Mouse (Mus musculus) G1E (cell line): ENCODE measurements at regions not wholly inside any gene's neighbourhood (a gene's known extent, or its start where the extent isn't known, plus 50 kb on each side); places are given as distances from the start of the nearest gene placed in this dataset.

Experiments
- ATAC-seq: 2 replicates; pipeline ENCODE4 v1.8.0; 2016; ENCODE audit warnings: mild to moderate bottlenecking; ENCODE audit not compliant: insufficient number of reproducible peaks, poor library complexity, low FRiP score, severe bottlenecking; ENCODE audit errors: extremely low read depth
- DNase-seq: peaks from one replicate; pipeline ENCODE4 v3.0.0; 2012; ENCODE audit warnings: low spot score
- H3K27me3 ChIP-seq: 2 replicates; pipeline ENCODE4 v1.6.1; 2012; ENCODE audit warnings: mild to moderate bottlenecking, low read length, inconsistent platforms; ENCODE audit not compliant: insufficient read depth
- H3K36me3 ChIP-seq: replicated peaks from 2 replicates; pipeline ENCODE3; 2012; ENCODE audit warnings: mild to moderate bottlenecking, inconsistent platforms
- H3K4me1 ChIP-seq: 2 replicates; pipeline ENCODE4 v1.6.1; 2012; ENCODE audit warnings: low read depth, low read length, inconsistent platforms, mixed read lengths; ENCODE audit not compliant: insufficient read depth
- H3K4me3 ChIP-seq: 2 replicates; pipeline ENCODE4 v1.5.1; 2012; ENCODE audit warnings: low read depth, mild to moderate bottlenecking, inconsistent platforms, low read length, moderate library complexity, mixed read lengths
- H3K9me3 ChIP-seq: replicated peaks from 2 replicates; pipeline ENCODE4 v1.6.1; 2012; ENCODE audit warnings: inconsistent platforms
- CTCF ChIP-seq: IDR thresholded peaks from 2 replicates; pipeline ENCODE4 v1.5.1; 2012; ENCODE audit warnings: low read depth, low read length, inconsistent platforms, mixed read lengths
- GATA1 ChIP-seq: IDR thresholded peaks from 2 replicates; pipeline ENCODE4 v1.6.1; 2012; ENCODE audit warnings: borderline replicate concordance, low read length, inconsistent platforms, mixed read lengths
- GATA2 ChIP-seq: IDR thresholded peaks from 2 replicates; pipeline ENCODE4 v1.6.1; 2012; ENCODE audit warnings: low read depth, low read length, inconsistent platforms, borderline replicate concordance
- POLR2AphosphoS5 ChIP-seq: IDR thresholded peaks from 2 replicates; pipeline ENCODE4 v1.6.1; 2012; ENCODE audit warnings: low read depth, low read length, inconsistent platforms; ENCODE audit not compliant: insufficient replicate concordance
- TAL1 ChIP-seq: conservative IDR thresholded peaks from 2 replicates; pipeline ENCODE4 v1.6.1; 2012; ENCODE audit warnings: low read depth, low read length, inconsistent platforms, mixed read lengths

GRCm38 (mm10) chr7:136016918-136017317 is 300.8 kb upstream of the Mki67 start:
- ATAC-seq (no peak), DNase-seq (no peak)
- Histone ChIP-seq H3K27me3 (no peaks in the 10 kb centered on the region), H3K4me1 (no peaks in the 10 kb centered on the region), H3K36me3 (no peaks in the 10 kb centered on the region), H3K4me3 (no peak overlapping the region), H3K9me3 (peaks cover 83% of the 10 kb centered on the region)
- TF ChIP-seq GATA1: no peak
- TF ChIP-seq POLR2AphosphoS5: no peak

DNA sequence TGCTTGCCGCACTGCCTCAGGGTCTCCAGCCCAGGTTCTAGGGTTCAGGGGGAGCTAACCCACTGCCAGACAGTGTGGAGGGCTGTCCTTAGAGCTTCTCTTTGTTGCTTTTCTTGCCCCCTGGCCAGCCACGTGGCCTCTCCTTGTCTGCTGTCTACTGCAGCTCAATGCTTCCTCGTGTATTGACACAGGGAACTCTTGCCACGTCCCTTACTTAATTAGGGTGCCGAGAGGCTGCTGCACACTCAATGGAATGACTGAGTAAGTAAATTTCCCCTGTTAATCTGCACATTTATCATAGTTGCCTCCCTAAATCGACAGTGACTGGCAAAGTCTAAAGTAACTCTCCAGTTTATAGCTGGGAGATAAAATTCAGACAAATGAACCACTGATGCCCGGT is 304.4 kb upstream of the Mki67 start:
- ATAC-seq (no peak), DNase-seq (no peak)
- H3K4me3 ChIP-seq: no peak overlapping the region
- no peak for TF ChIP-seq GATA1
- no peak for TF ChIP-seq POLR2AphosphoS5
- no peak for TF ChIP-seq CTCF
- no peak for TF ChIP-seq TAL1
- no peak for TF ChIP-seq GATA2
- H3K27me3 ChIP-seq: no peaks in the 10 kb centered on the region
- H3K4me1 ChIP-seq: no peaks in the 10 kb centered on the region
- H3K36me3 ChIP-seq: no peaks in the 10 kb centered on the region
- H3K9me3 ChIP-seq: peaks cover 88% of the 10 kb centered on the region

GRCm38 (mm10) chr7:136021071-136021470 is 304.9 kb upstream of the Mki67 start:
- no peak for DNase-seq
- ATAC-seq: no peak
- TF ChIP-seq TAL1 (no peak), CTCF (no peak), GATA2 (no peak), GATA1 (no peak), POLR2AphosphoS5 (no peak)
- Histone ChIP-seq H3K4me1 (no peaks in the 10 kb centered on the region), H3K4me3 (no peak overlapping the region), H3K36me3 (no peaks in the 10 kb centered on the region), H3K27me3 (no peaks in the 10 kb centered on the region), H3K9me3 (peaks cover 90% of the 10 kb centered on the region)

DNA sequence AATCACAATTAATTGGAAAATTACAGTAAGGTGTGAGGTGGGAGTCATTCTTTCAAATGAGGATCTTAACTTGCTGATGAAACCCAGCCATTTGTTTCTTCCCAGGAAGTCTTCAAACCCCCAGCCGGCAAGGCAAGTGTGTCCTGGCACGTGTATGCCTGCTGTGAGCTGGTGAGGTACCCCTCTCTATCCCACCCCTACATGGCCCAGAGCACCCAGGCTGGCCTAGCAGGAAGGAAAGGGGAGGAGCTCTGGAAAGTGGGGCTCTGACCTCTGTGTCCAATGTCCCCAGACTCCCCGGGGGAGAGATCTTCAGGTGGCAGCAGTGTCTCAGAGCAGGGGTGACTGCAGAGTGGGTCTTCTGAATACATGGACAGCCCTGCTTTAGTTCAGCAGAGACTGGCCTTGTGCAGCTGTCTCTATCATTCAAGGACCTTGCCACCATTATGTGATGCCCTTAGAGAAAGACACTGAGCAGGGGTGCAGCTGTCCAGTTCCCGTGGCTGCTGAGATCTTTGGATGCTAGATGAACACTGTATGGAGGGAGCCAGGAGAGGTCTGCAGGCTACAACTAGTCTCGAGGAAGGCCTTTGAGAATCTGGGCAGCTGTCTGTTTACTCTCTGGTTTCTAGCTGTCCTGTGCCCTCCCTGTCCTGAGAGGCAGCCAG is 306.8 kb upstream of the Mki67 start:
- Histone ChIP-seq H3K4me1 (no peaks in the 10 kb centered on the region), H3K36me3 (no peaks in the 10 kb centered on the region), H3K9me3 (peaks cover 87% of the 10 kb centered on the region), H3K4me3 (no peak overlapping the region), H3K27me3 (no peaks in the 10 kb centered on the region)
- no peak for DNase-seq
- TF ChIP-seq POLR2AphosphoS5: no peak
- no peak for TF ChIP-seq GATA1
- TF ChIP-seq TAL1: no peak
- no peak for TF ChIP-seq GATA2
- no peak for TF ChIP-seq CTCF
- no peak for ATAC-seq

DNA sequence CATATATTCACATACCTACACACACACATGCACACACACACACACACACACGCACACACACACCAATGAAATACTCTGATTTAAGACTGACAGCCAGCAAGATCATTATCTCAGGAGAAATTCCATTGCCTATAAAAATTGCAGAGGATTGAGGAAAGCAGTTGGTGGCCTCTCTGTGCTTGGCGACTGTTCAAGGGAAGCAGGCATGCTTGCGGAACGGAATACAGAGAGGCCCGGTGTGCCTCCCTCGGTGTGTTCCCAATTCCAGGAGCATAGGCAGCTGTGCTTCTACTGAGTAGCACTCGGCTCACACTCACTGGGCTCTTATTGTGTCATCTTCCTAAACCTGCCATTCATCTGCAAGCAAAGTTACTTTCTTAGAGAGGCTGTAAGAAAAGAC is 310.3 kb upstream of the Mki67 start:
- no peaks in the 10 kb centered on the region for H3K4me1 ChIP-seq
- no peaks in the 10 kb centered on the region for H3K36me3 ChIP-seq
- no peaks in the 10 kb centered on the region for H3K27me3 ChIP-seq
- H3K9me3 ChIP-seq: peaks cover 82% of the 10 kb centered on the region
- H3K4me3 ChIP-seq: no peak overlapping the region
- ATAC-seq (no peak), DNase-seq (no peak)
- no peak for TF ChIP-seq POLR2AphosphoS5
- TF ChIP-seq CTCF: no peak
- no peak for TF ChIP-seq GATA2
- TF ChIP-seq GATA1: no peak
- TF ChIP-seq TAL1: no peak

DNA sequence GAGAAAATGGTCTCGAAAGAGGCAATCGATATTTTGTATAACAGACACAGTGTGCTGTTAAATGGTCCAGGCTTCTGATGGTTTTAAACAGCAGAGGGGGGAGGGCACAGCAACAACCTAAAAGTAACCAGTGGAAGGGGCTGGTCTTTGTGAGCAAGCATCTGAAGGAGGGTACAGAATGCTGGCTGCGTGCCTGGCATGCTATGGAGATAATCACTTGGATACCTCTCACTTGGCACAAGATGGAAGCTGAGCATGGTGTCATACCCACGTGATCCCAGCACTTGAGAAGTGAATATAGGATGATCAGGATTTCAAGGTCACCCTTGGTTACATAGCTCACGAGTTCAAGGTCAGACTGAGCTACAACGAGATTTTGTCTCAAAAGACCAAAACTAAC is 315.9 kb upstream of the Mki67 start:
- no peaks in the 10 kb centered on the region for H3K4me1 ChIP-seq
- TF ChIP-seq GATA1 (no peak), POLR2AphosphoS5 (no peak), GATA2 (no peak), CTCF (no peak), TAL1 (no peak)
- 0 out of 2 replicates have a peak overlapping the region, but pooled peaks have one; percentile 7 for H3K4me3 ChIP-seq
- H3K9me3 ChIP-seq: peaks cover 61% of the 10 kb centered on the region
- no peak for ATAC-seq
- H3K27me3 ChIP-seq: no peaks in the 10 kb centered on the region
- DNase-seq: no peak
- no peaks in the 10 kb centered on the region for H3K36me3 ChIP-seq
